Mouse (Mus musculus) C3H10T1/2 (cell line): ENCODE measurements around the gene Ankrd65. TPM values are rescaled to one million over a fixed set of nuclear protein-coding genes. Genes with fewer than 3 reads are reported as not detected.

Source experiments
- polyA plus RNA-seq, 2 experiments: library from polyadenylated mRNA; unstranded; fragments of >200 nt; fragmentation: generic; extraction: Trizol; gene quantifications; one replicate each; pipeline ENCODE4 v1.2.1; 2012; ENCODE audit warnings: missing spikeins in 2 of 2

The Ankrd65 gene
- polyA plus RNA-seq: under 1 TPM in 1 of 2 experiments, not detected in 1; 0.11 TPM

DNA sequence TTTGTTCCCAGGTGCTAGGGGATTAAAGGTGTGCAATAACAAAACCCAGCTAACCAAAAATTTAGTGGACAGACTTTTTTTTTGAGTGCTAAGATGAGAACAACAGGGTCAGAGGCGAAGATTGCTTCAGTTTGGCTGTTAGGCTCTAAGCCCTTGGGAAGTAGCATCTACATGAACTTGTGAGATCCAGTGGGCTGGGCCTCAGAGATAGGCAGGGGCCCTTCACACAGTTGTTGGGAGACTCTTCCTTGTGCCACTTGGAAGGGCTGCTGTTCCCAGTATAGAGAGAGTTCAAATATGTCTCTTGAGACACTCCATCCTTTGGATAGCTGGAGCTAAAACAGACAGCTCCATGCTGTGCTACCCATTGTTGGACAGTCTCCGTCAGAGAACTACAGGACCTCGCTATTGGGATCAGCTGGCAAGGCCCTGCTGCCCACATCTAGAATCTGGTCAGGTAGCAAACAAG is at the start of gene Ankrd65:
Ankrd65 (plus strand) TSS at position 419 of the 469 bp plus-strand sequence.

DNA sequence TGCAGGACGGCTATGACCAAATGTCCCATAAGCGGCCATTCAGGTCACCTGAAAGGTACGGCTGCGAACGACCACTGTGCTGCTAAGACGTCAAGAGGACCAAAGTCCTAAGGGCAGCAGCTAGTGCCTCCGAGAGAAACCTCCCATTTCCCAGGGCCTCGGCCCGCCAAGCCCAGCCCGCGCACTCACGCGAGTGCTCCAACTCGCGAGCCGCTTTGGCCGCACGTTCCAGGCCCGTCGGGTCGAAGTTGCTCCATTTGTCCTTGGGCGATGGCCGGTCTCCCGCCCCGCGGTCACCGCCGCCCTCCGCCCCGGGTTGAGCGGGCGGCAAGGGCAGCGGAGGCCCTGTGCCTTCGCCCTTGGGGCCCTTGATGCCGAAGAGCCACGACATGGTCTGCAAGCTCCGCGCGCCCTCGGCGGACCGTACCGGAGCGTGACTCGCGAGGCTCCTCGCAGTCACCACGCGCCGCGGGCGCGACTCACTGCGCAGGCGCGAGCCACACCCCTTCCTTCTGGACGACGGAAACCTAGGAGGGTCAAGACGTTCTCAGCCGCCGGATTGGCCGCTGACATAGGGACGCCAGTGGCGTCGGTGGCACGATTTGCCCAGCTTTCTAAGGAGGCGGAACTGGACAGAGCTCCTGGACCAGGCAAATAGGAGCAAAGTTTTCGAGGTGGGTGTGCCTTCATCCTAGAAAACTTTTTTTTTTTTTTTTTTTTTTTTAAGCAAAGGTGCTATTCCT is 29.5 kb upstream of the Ankrd65 start, which contains the start of gene Atad3a:
Atad3a (minus strand) TSS at position 481 of the 743 bp plus-strand sequence.

DNA sequence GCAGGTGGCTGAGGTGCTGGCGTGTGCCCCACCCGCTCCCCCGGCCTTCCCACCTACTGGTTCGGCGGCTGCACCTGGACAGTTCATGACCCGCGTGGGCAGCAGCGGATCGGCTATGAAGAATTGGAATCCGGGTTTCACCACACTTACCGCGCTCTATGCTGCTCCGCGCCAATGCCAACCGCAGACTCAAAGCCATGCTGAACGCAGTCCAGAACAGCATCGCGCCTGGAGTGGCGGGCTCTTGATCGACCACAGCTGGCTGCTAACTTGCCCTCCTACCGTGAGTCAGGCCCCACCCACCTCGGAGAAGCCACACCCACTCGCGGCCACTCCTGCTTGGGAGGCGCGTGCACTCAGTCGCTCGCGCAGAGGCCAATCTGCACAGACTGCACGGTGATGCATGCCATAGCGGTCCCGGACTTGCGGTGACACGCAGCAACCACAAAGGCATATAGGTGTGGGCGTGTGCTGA is 15.9 kb upstream of the Ankrd65 start, which contains the start of gene Vwa1:
Vwa1 (minus strand) TSS at position 419 of the 475 bp plus-strand sequence.

DNA sequence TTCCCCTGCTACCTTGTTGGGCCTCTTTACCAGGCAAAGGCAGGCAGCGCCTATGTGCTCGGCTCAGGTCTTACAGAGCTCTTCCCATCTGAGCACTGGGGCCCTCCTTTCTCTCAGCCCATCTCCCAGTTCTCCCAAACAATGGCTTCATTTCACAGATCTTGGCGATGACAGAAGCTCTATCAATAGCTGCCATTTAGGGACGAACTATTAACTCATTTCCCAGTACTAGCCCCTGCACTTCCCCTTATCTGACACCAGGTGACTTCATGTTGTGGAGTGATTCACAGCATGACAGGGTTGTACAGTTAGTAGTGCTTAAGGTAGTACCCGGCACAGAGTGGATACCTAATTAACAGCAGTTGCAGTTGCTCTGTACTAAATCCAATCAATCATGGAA is 4.4 kb upstream of the Ankrd65 start, which contains the start of gene Tmem88b:
Tmem88b (minus strand) TSS at position 56 of the 400 bp plus-strand sequence.

DNA sequence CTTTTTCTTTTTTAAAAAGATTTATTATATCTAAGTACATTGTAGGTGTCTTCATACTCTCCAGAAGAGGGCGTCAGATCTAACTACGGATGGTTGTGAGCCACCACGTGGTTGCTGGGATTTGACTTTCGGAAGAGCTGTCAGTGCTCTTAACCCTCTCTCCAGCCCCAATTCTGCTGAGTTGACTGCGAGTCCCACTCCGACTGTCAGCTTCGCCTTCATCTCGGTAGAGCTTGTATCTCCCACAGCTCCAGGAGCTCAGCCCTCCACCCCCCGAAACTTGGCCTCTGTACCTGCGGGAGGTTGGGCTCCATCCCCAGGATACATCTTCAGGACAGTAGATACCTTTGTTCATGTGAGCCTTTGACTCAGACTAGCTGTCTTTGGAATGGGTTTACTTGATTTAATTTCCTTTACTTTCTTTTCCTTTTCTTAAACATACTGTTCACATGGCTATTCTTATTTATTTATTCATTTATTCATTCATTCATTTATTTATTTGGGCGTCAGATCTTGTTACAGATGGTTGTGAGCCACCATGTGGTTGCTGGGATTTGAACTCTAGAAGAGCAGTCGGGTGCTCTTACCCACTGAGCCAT is 12.6 kb downstream of the Ankrd65 start, which contains the start of gene Mrpl20:
Mrpl20 (plus strand) TSS at position 138 of the 599 bp plus-strand sequence.

DNA sequence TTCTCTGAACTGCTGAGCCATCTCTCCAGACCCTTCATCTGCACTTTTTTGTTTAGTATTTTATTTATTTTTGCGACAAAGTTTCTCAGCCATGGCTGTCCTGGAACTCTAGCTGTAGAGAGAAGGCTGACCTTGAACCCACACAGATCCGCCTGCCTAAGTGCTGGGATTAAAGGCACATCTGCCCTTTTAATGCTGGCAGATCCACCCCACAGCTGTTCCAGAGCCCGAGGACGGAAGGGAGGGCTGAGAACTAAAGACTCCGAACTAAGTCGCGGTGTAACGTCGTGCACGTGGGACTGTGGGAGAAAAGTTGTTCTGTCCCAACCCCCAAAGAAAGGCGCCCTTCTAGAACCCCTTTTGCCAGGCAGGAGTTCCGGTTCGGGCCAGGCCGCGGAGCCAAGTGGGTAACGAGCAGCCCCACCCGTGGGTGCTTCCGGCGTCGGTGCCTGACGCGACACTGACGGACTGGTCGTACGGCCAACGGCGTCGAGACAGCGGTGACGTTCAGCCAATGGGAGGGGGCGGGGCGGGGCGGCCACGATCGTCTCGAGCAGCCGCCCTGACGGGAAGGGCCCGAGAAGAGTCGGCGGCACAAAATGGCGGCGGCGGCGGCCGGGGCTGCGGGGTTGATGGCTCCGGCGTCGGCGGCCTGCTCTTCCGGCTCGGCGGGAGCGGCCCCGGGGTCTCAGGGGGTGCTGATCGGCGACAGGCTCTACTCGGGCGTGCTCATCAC is 21.9 kb downstream of the Ankrd65 start, which contains the start of gene Ccnl2:
Ccnl2 (plus strand) TSS at position 561 of the 736 bp plus-strand sequence.

DNA sequence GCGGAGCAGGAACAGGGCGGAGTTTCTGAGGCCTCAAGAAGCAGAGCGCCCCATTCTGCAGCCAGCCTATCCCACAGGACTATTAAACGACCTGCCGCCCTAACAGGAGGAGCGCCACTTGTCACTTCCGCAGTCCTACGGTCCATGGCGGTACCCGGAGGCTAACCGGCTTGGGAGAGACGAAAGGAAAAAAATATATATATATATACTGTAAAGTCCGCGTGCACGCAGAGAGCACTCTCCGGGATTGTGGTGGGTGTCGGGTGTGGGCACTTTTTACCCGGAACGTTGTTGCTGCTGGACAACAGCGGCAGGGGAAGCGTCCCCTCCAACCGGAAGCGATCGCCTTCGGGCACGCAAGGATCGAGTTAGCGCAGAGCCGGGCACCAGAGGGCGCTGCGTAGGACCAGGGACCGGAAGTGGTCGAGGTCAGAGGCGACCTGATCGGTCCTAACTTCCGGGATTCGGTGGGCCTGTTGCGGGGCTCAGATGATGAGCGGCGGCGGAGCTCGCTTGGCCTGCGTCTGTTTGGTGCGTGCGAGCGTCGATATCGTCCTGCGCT is 41.0 kb downstream of the Ankrd65 start, which contains the start of gene Aurkaip1:
Aurkaip1 (plus strand) TSS at position 68 of the 562 bp plus-strand sequence.

DNA sequence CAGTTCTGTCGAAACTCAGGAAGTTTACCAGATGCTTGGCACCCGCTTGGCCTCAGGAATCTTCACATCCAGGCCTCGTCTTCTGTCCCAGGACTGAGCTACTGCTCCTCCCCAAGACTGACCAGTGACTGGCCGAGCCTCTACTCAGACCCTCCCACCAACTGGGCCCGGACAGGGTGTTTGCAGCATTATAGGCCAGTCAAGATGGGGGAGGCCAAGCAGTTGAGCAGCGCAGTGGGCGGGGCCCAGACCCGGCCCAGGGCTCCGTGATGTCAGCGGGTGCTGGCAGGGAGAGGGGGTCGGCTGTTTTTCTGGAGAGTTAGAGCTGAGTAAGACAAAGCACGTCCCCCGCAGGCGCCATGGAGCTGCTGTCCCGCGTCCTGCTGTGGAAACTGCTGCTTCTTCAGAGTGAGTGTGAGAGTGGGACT is 49.3 kb downstream of the Ankrd65 start, which contains the start of gene Mxra8:
Mxra8 (plus strand) TSS at position 198 of the 428 bp plus-strand sequence.

DNA sequence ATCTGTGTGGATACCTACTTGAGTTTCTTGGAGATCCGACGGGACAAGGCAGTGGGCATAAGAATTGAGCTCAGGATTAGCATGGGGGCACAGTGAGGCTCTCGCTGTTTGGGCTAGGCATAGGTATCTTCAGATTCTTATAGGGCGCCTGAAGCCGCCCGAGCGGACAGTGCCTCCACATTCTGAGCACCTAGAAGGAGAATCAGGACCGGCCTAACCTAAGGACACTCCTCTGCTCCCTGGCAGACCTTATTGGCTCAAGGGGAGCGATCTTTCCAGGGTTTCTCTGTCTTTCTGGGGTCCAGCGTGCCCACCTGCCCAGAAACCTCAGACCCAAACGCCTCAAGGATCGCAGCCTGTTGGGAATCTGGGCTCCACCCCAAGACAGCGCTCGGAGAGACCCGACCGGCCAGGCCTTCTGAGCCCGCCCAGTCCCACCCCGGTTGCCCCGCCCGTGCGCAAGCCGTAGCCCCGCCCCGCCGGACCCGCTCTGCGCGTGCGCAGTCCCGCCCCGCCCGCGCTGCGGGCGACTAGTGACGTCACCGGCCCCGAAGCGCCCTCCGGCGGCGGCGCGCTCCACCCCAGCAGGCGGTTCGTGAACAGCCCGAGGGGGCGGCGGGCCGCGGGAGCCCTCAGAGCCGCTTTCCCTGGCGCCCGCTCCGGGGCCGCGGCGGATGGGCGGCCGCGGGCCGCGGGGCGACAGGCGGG is 56.8 kb downstream of the Ankrd65 start, which contains the start of gene Dvl1:
Dvl1 (plus strand) TSS at position 532 of the 708 bp plus-strand sequence.

Other genes with a start within 250 kb of the Ankrd65 start
- 10 to 100 TPM; 53.5 to 67.2 TPM for gene Nadk, start 228.1 kb upstream of the Ankrd65 start, polyA plus RNA-seq
- gene Slc35e2, start 189.0 kb upstream of the Ankrd65 start, polyA plus RNA-seq: 1 to 10 TPM; 1.0 to 3.9 TPM
- 10 to 100 TPM; 15.6 to 33.6 TPM for gene Cdk11b, start 165.6 kb upstream of the Ankrd65 start, polyA plus RNA-seq
- not detected for gene Gm10563, start 145.0 kb upstream of the Ankrd65 start, polyA plus RNA-seq
- gene Mmp23, start 137.1 kb upstream of the Ankrd65 start, polyA plus RNA-seq: 1 to 10 TPM in 1 of 2 experiments, under 1 TPM in 1; 0.05 to 1.8 TPM
- 10 to 100 TPM in 1 of 2 experiments, 1 to 10 TPM in 1; 8.5 to 42.3 TPM for gene Mib2, start 121.2 kb upstream of the Ankrd65 start, polyA plus RNA-seq
- gene Fndc10, start 96.1 kb upstream of the Ankrd65 start, polyA plus RNA-seq: 10 to 100 TPM; 12.0 to 17.9 TPM
- gene Ssu72, start 85.6 kb upstream of the Ankrd65 start, polyA plus RNA-seq: 10 to 100 TPM; 45.5 to 49.1 TPM
- 1 to 10 TPM in 1 of 2 experiments, under 1 TPM in 1; 0.80 to 4.2 TPM for gene Tmem240, start 55.6 kb upstream of the Ankrd65 start, polyA plus RNA-seq
- gene Atad3a, start 29.3 kb upstream of the Ankrd65 start, polyA plus RNA-seq: 10 to 100 TPM; 24.7 to 55.2 TPM
- gene Vwa1, start 15.7 kb upstream of the Ankrd65 start, polyA plus RNA-seq: under 1 TPM; 0.07 to 0.22 TPM
- gene Tmem88b, start 4.6 kb upstream of the Ankrd65 start, polyA plus RNA-seq: under 1 TPM; 0.02 to 0.22 TPM
- gene Mrpl20, start 12.4 kb downstream of the Ankrd65 start, polyA plus RNA-seq: 100 to 1,000 TPM in 1 of 2 experiments, 10 to 100 TPM in 1; 99.5 to 291 TPM
- 10 to 100 TPM in 1 of 2 experiments, 1 to 10 TPM in 1; 2.5 to 27.9 TPM for gene Ccnl2, start 22.1 kb downstream of the Ankrd65 start, polyA plus RNA-seq
- 100 to 1,000 TPM; 146 to 151 TPM for gene Aurkaip1, start 40.8 kb downstream of the Ankrd65 start, polyA plus RNA-seq
- 100 to 1,000 TPM in 1 of 2 experiments, 10 to 100 TPM in 1; 26.1 to 264 TPM for gene Mxra8, start 49.2 kb downstream of the Ankrd65 start, polyA plus RNA-seq
- 10 to 100 TPM; 14.7 to 39.5 TPM for gene Dvl1, start 57.0 kb downstream of the Ankrd65 start, polyA plus RNA-seq
- gene Tas1r3, start 72.9 kb downstream of the Ankrd65 start, polyA plus RNA-seq: under 1 TPM; 0.04 to 0.32 TPM
- 10 to 100 TPM; 10.4 to 13.3 TPM for gene Cptp, start 79.0 kb downstream of the Ankrd65 start, polyA plus RNA-seq
- 10 to 100 TPM; 35.5 to 51.4 TPM for gene Ints11, start 79.1 kb downstream of the Ankrd65 start, polyA plus RNA-seq
- 10 to 100 TPM in 1 of 2 experiments, 1 to 10 TPM in 1; 9.1 to 14.4 TPM for gene Pusl1, start 101.3 kb downstream of the Ankrd65 start, polyA plus RNA-seq
- gene Acap3, start 101.4 kb downstream of the Ankrd65 start, polyA plus RNA-seq: 10 to 100 TPM; 13.3 to 20.0 TPM
- gene Ube2j2, start 153.4 kb downstream of the Ankrd65 start, polyA plus RNA-seq: 10 to 100 TPM; 35.8 to 37.0 TPM
- 1 to 10 TPM; 2.1 to 3.6 TPM for gene C1qtnf12, start 171.9 kb downstream of the Ankrd65 start, polyA plus RNA-seq
- gene B3galt6, start 202.2 kb downstream of the Ankrd65 start, polyA plus RNA-seq: 1 to 10 TPM; 1.9 to 4.3 TPM
- 100 to 1,000 TPM; 121 to 177 TPM for gene Sdf4, start 202.4 kb downstream of the Ankrd65 start, polyA plus RNA-seq
- gene Tnfrsf4, start 223.4 kb downstream of the Ankrd65 start, polyA plus RNA-seq: 1 to 10 TPM in 1 of 2 experiments, under 1 TPM in 1; 0.16 to 1.3 TPM
- 1 to 10 TPM in 1 of 2 experiments, under 1 TPM in 1; 0.08 to 1.6 TPM for gene Tnfrsf18, start 235.7 kb downstream of the Ankrd65 start, polyA plus RNA-seq